Mouse (Mus musculus) c-Kit-positive CD71-positive TER-119-positive erythroid progenitor cells, embryonic 14.5 days (primary cell): ENCODE data around the gene Sva.

Experiments used
- DNase-seq: peaks from one replicate; pipeline ENCODE4 v3.0.0-alpha.2; 2013; ENCODE audit warnings: low spot score

The Sva gene

DNA sequence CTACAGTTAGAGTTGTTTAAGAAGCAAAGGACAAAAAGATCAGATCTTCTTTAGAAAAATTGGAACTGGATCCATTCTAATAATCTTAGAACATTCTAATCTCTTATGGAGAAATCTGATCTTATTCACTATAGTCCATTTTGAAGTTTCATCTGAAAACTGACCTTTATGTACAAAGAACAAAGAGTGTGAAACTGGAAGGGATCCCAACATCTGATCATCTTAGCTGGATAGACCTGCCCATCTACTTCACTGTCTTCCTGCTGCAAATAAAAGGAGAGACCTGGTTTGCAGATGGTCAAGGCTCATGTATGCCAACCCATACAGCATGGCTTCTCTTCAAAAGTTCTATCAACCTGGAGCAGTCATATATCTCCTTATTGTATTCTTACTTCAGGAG is at the start of gene Sva:
Gene Sva, plus strand, starts transcription at position 301 of the 400 bp plus-strand sequence.
- DNase-seq = no peak
